Comparison of ENCODE assay signal across 9 mouse cellular contexts in the genomic region with DNA sequence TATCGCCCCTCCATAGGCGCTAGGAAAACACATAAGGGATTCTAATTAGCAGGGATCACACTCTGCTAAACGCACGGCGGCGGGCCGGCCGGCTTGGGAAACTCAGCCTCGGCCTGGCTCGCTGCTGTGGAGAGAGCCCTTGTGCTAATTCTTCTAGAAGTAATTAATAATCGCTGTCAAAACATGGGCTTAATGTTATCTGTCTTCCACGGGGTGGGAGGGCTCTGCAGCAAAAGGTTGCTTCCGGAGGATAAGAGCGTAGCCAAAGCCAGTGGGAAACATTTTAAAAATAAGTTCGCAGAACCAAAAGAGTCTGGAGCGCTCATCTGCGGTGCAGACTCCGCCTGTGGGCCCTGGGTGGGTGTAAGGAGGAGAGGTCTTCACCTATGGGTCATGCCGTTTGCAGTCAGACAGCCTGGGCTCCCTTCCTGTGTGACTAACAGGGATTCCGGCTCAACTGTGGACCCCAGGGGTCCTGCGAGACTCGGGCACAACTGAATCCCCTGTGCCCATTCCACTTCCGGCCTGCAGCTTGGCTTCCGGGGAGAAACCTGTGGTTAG.
DNase-seq lines count a peak whose midpoint lies in the region; ATAC-seq lines count a peak whose summit lies in the region.
"Had no signal": no experiment of that assay in that cellular context is flagged by ENCODE, and none has a peak within 500 bp of the region (broad histone marks: within the 10 kb centered on the region; RNA-seq: fewer than 3 reads in every experiment).

No protein-coding gene starts in this region.

- peak overlapping the region; percentile 55 for H3K4me2 ChIP-seq in embryonic facial prominence, embryonic 13.5 days
- H3K4me2 ChIP-seq in midbrain, embryonic 12.5 days (replicated peaks), result peak overlapping the region; percentile 47

- H3K9ac ChIP-seq in embryonic facial prominence, embryonic 13.5 days, result peak overlapping the region; percentile 44
- H3K9ac ChIP-seq in midbrain, embryonic 12.5 days (replicated peaks), result no peak overlapping the region

- H3K27me3 ChIP-seq in embryonic facial prominence, embryonic 13.5 days, result peaks cover 10% of the 10 kb centered on the region; the same call in 1 of the 2 replicates
- no peaks in the 10 kb centered on the region for H3K27me3 ChIP-seq in limb, embryonic 10.5 days (ENCODE audit: low read depth, poor library complexity, severe bottlenecking)
- peaks cover 27% of the 10 kb centered on the region for H3K27me3 ChIP-seq in midbrain, embryonic 12.5 days

- H3K36me3 ChIP-seq in embryonic facial prominence, embryonic 13.5 days, result no peaks in the 10 kb centered on the region
- no peaks in the 10 kb centered on the region for H3K36me3 ChIP-seq in limb, embryonic 10.5 days
- H3K36me3 ChIP-seq in midbrain, embryonic 12.5 days, result no peaks in the 10 kb centered on the region

- peak overlapping the region; percentile 19 for H3K4me3 ChIP-seq in embryonic facial prominence, embryonic 13.5 days
- peak overlapping the region; percentile 38 for H3K4me3 ChIP-seq in limb, embryonic 10.5 days
- H3K4me3 ChIP-seq in midbrain, embryonic 12.5 days, result peak overlapping the region; percentile 21

- no peaks in the 10 kb centered on the region for H3K9me3 ChIP-seq in embryonic facial prominence, embryonic 13.5 days
- H3K9me3 ChIP-seq in limb, embryonic 10.5 days (replicated peaks), result no peaks in the 10 kb centered on the region
- no peaks in the 10 kb centered on the region for H3K9me3 ChIP-seq in midbrain, embryonic 12.5 days

- no peak for ATAC-seq in embryonic facial prominence, embryonic 13.5 days (ENCODE audit: insufficient number of reproducible peaks, insufficient read depth, low FRiP score, low TSS enrichment, low read depth)
- peak; percentile 85 for ATAC-seq in midbrain, embryonic 12.5 days (ENCODE audit: low FRiP score, low read depth)

- peaks cover 24% of the 10 kb centered on the region for H3K4me1 ChIP-seq in embryonic facial prominence, embryonic 13.5 days
- peaks cover 13% of the 10 kb centered on the region for H3K4me1 ChIP-seq in limb, embryonic 10.5 days
- peaks cover 29% of the 10 kb centered on the region for H3K4me1 ChIP-seq in midbrain, embryonic 12.5 days

- intact Hi-C loops in heart, postnatal 10 days (cut with DNase I), result no loop called here

- peak overlapping the region; percentile 51; the same call in 1 of the 2 replicates for H3K27ac ChIP-seq in embryonic facial prominence, embryonic 13.5 days
- H3K27ac ChIP-seq in limb, embryonic 10.5 days, result peak overlapping the region; percentile 46
- peak overlapping the region; percentile 50 for H3K27ac ChIP-seq in midbrain, embryonic 12.5 days (replicated peaks)
- H3K27ac ChIP-seq: macrophage had no signal

- WGBS in embryonic facial prominence, embryonic 13.5 days, result 28% methylated on average over 24 of the region's 24 CpGs
- WGBS in limb, embryonic 10.5 days, result 23% methylated on average over 24 of the region's 24 CpGs
- WGBS in midbrain, embryonic 12.5 days, result 11% methylated on average over 24 of the region's 24 CpGs

- peak; percentile 11 for DNase-seq in spleen, adult 12 weeks (ENCODE audit: low spot score)
- no peak for DNase-seq in spleen, adult 18-20 months
- DNase-seq in heart, postnatal 10 days, result peak; percentile 32 to 47
- peak; percentile 54 for DNase-seq in limb, embryonic 10.5 days (ENCODE audit: low spot score)
- DNase-seq in urinary bladder, postnatal 36 days (ENCODE audit: low spot score in 2 of 2), result no peak
- no peak for DNase-seq in right cerebral cortex, adult 18-20 months

Comparison
In these comparisons a context has a peak if more than half of its experiments do, and no peak if none do; other contexts are left out.
1. DNase-seq: peak in spleen, adult 12 weeks (single experiment), heart, postnatal 10 days (2 of 2) and limb, embryonic 10.5 days (single experiment); none in spleen, adult 18-20 months (0 of 2), urinary bladder, postnatal 36 days (0 of 2) and right cerebral cortex, adult 18-20 months (single experiment).
2. Peak in every context shown above with its lines, with median percentiles within 50 percentile points of each other: H3K27ac ChIP-seq and H3K4me3 ChIP-seq.